Mouse (Mus musculus): ENCODE measurements at regions not wholly inside any gene's neighbourhood (a gene's known extent, or its start where the extent isn't known, plus 50 kb on each side); places are given as distances from the start of the nearest gene placed in this dataset.

- ATAC-seq (replicated peaks; ENCODE audit: insufficient number of reproducible peaks, low FRiP score, low TSS enrichment): no peak
- WGBS (ENCODE audit: insufficient replicate concordance): 49% methylated on average over 3 of the region's 3 CpGs
- H3K4me1 ChIP-seq (ENCODE audit: control insufficient read depth, insufficient read depth, low read length): peaks cover 12% of the 10 kb centered on the region
Observed at GRCm38 (mm10) chr1:61146222-61146723, 168.5 kb downstream of the Icos start.

GRCm38 (mm10) chr1:61151742-61152141 is 174.0 kb downstream of the Icos start:
- no peak overlapping the region for H3K9ac ChIP-seq (ENCODE audit: low read depth, low read length)
- no peaks in the 10 kb centered on the region for H3K4me1 ChIP-seq (ENCODE audit: control insufficient read depth, insufficient read depth, low read length)
- no peak overlapping the region for H3K4me2 ChIP-seq
- H3K9me3 ChIP-seq (replicated peaks; ENCODE audit: control insufficient read depth, low read length): no peaks in the 10 kb centered on the region
- no peak overlapping the region for H3K4me3 ChIP-seq (ENCODE audit: low read depth, low read length)
- no peaks in the 10 kb centered on the region for H3K27me3 ChIP-seq (ENCODE audit: control insufficient read depth, insufficient read depth, low read length)
- 43% methylated on average over 2 of the region's 2 CpGs for WGBS (ENCODE audit: insufficient replicate concordance)
- H3K27ac ChIP-seq (ENCODE audit: low read depth, low read length): no peak overlapping the region
- H3K36me3 ChIP-seq (ENCODE audit: control insufficient read depth, insufficient read depth, low read length): no peaks in the 10 kb centered on the region
- no peak for ATAC-seq (replicated peaks; ENCODE audit: insufficient number of reproducible peaks, low FRiP score, low TSS enrichment)

More at GRCm38 (mm10) chr1:61146222-61146723, 168.5 kb downstream of the Icos start:
- no peak overlapping the region for H3K4me2 ChIP-seq
- H3K9ac ChIP-seq (ENCODE audit: low read depth, low read length): no peak overlapping the region
- no peaks in the 10 kb centered on the region for H3K9me3 ChIP-seq (replicated peaks; ENCODE audit: control insufficient read depth, low read length)
- no peaks in the 10 kb centered on the region for H3K36me3 ChIP-seq (ENCODE audit: control insufficient read depth, insufficient read depth, low read length)
- no peak overlapping the region for H3K4me3 ChIP-seq (ENCODE audit: low read depth, low read length)
- H3K27me3 ChIP-seq (ENCODE audit: control insufficient read depth, insufficient read depth, low read length): no peaks in the 10 kb centered on the region
- no peak overlapping the region for H3K27ac ChIP-seq (ENCODE audit: low read depth, low read length)

- 77% methylated on average over 5 of the region's 5 CpGs for WGBS (ENCODE audit: insufficient replicate concordance)
- no peaks in the 10 kb centered on the region for H3K9me3 ChIP-seq (replicated peaks; ENCODE audit: control insufficient read depth, low read length)
- no peaks in the 10 kb centered on the region for H3K27me3 ChIP-seq (ENCODE audit: control insufficient read depth, insufficient read depth, low read length)
- H3K4me3 ChIP-seq (ENCODE audit: low read depth, low read length): no peak overlapping the region
- no peak overlapping the region for H3K4me2 ChIP-seq
- ATAC-seq (replicated peaks; ENCODE audit: insufficient number of reproducible peaks, low FRiP score, low TSS enrichment): no peak
- H3K27ac ChIP-seq (ENCODE audit: low read depth, low read length): no peak overlapping the region
- no peak overlapping the region for H3K9ac ChIP-seq (ENCODE audit: low read depth, low read length)
- H3K4me1 ChIP-seq (ENCODE audit: control insufficient read depth, insufficient read depth, low read length): no peaks in the 10 kb centered on the region
- H3K36me3 ChIP-seq (ENCODE audit: control insufficient read depth, insufficient read depth, low read length): no peaks in the 10 kb centered on the region
Observed at GRCm38 (mm10) chr1:61152157-61152556, 174.4 kb downstream of the Icos start.

GRCm38 (mm10) chr1:61154216-61154615 is 176.5 kb downstream of the Icos start:
- H3K4me1 ChIP-seq (ENCODE audit: control insufficient read depth, insufficient read depth, low read length): no peaks in the 10 kb centered on the region
- H3K9ac ChIP-seq (ENCODE audit: low read depth, low read length): no peak overlapping the region
- H3K27me3 ChIP-seq (ENCODE audit: control insufficient read depth, insufficient read depth, low read length): no peaks in the 10 kb centered on the region; the same call in 1 of the 2 replicates
- no peaks in the 10 kb centered on the region for H3K36me3 ChIP-seq (ENCODE audit: control insufficient read depth, insufficient read depth, low read length)
- no peak for ATAC-seq (replicated peaks; ENCODE audit: insufficient number of reproducible peaks, low FRiP score, low TSS enrichment)
- H3K9me3 ChIP-seq (replicated peaks; ENCODE audit: control insufficient read depth, low read length): no peaks in the 10 kb centered on the region
- WGBS (ENCODE audit: insufficient replicate concordance): 87% methylated on average over 3 of the region's 3 CpGs
- no peak overlapping the region for H3K27ac ChIP-seq (ENCODE audit: low read depth, low read length)
- no peak overlapping the region for H3K4me2 ChIP-seq
- no peak overlapping the region for H3K4me3 ChIP-seq (ENCODE audit: low read depth, low read length)

- Histone ChIP-seq H3K9me3 (replicated peaks; ENCODE audit: control insufficient read depth, low read length) (no peaks in the 10 kb centered on the region), H3K27ac (ENCODE audit: low read depth, low read length) (no peak overlapping the region), H3K4me2 (no peak overlapping the region), H3K27me3 (ENCODE audit: control insufficient read depth, insufficient read depth, low read length) (no peaks in the 10 kb centered on the region; the same call in 1 of the 2 replicates), H3K9ac (ENCODE audit: low read depth, low read length) (no peak overlapping the region), H3K4me1 (ENCODE audit: control insufficient read depth, insufficient read depth, low read length) (no peaks in the 10 kb centered on the region), H3K4me3 (ENCODE audit: low read depth, low read length) (no peak overlapping the region), H3K36me3 (ENCODE audit: control insufficient read depth, insufficient read depth, low read length) (no peaks in the 10 kb centered on the region)
- 71% methylated on average over 4 of the region's 4 CpGs for WGBS (ENCODE audit: insufficient replicate concordance)
- ATAC-seq (replicated peaks; ENCODE audit: insufficient number of reproducible peaks, low FRiP score, low TSS enrichment): no peak
Observed at GRCm38 (mm10) chr1:61157271-61157670, 179.5 kb downstream of the Icos start.

DNA sequence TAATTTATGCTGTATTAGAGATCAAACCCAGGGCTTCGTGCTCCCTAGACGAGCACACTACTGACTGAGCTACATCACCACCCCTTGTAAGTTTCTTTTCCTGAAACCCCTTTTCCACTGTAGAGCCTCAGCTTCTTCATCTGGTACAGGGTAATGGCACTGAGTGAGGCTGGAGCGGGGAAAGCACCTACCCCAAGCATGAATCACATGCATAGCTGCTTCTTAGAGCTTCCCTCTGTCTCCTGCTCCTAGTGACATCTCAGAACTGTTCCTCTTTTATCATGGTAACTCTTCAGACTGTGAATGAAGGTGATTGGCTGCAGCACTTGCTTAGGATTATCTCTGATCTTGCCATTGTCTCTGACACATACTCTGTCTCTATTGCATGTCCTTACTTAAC is 182.8 kb downstream of the Icos start:
- Histone ChIP-seq H3K9ac (ENCODE audit: low read depth, low read length) (no peak overlapping the region), H3K9me3 (replicated peaks; ENCODE audit: control insufficient read depth, low read length) (no peaks in the 10 kb centered on the region), H3K4me1 (ENCODE audit: control insufficient read depth, insufficient read depth, low read length) (no peaks in the 10 kb centered on the region), H3K4me3 (ENCODE audit: low read depth, low read length) (no peak overlapping the region), H3K4me2 (no peak overlapping the region), H3K27ac (ENCODE audit: low read depth, low read length) (no peak overlapping the region), H3K36me3 (ENCODE audit: control insufficient read depth, insufficient read depth, low read length) (no peaks in the 10 kb centered on the region), H3K27me3 (ENCODE audit: control insufficient read depth, insufficient read depth, low read length) (no peaks in the 10 kb centered on the region; the same call in 1 of the 2 replicates)
- 80% methylated on average over 3 of the region's 3 CpGs for WGBS (ENCODE audit: insufficient replicate concordance)
- no peak for ATAC-seq (replicated peaks; ENCODE audit: insufficient number of reproducible peaks, low FRiP score, low TSS enrichment)

DNA sequence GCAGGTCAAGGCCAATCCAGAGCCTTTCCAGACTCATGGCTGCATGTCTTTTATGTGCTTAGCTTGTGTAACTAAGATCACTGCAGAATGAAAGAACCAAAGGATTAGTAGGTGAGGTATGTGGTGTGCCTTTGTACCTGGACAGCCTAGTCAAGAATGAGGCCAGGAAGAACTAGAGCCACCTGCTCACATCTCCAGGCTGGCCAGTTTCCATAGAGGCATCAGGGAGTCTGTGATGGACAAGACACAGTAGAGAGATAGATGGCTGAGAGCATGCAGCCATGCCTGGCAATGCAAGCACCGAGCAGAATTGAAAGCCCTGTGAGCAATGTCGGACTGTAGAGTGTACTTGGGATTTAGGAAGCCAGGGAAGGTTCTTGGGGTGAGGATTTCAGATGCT is 186.5 kb downstream of the Icos start:
- no peaks in the 10 kb centered on the region for H3K9me3 ChIP-seq (replicated peaks; ENCODE audit: control insufficient read depth, low read length)
- no peak overlapping the region for H3K4me2 ChIP-seq
- no peaks in the 10 kb centered on the region for H3K4me1 ChIP-seq (ENCODE audit: control insufficient read depth, insufficient read depth, low read length)
- no peak for ATAC-seq (replicated peaks; ENCODE audit: insufficient number of reproducible peaks, low FRiP score, low TSS enrichment)
- no peaks in the 10 kb centered on the region; the same call in 1 of the 2 replicates for H3K27me3 ChIP-seq (ENCODE audit: control insufficient read depth, insufficient read depth, low read length)
- no peak overlapping the region for H3K27ac ChIP-seq (ENCODE audit: low read depth, low read length)
- 86% methylated on average over 2 of the region's 2 CpGs for WGBS (ENCODE audit: insufficient replicate concordance)
- H3K9ac ChIP-seq (ENCODE audit: low read depth, low read length): no peak overlapping the region
- no peaks in the 10 kb centered on the region for H3K36me3 ChIP-seq (ENCODE audit: control insufficient read depth, insufficient read depth, low read length)
- no peak overlapping the region for H3K4me3 ChIP-seq (ENCODE audit: low read depth, low read length)

DNA sequence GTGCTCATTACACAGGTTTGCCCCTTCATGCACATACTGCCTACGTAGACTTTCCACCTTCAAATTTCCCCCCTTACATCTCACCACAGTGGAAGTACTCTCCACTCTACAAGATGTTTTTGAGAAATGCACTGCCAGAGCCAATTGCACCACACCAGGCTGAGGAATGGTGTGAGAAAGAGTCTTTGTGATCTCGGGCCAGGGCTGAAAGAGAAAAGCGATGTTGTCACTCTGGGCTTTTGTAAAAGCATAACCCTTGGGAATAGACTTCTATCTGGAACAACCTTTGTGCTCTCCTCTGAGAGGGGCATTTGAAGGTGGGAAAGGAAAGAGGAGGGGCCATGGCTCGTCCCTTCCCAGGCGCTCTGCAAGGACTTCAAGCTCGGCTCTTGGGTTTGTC is 194.2 kb downstream of the Icos start:
- Histone ChIP-seq H3K27me3 (ENCODE audit: control insufficient read depth, insufficient read depth, low read length) (no peaks in the 10 kb centered on the region), H3K27ac (ENCODE audit: low read depth, low read length) (no peak overlapping the region), H3K4me2 (no peak overlapping the region), H3K9me3 (replicated peaks; ENCODE audit: control insufficient read depth, low read length) (no peaks in the 10 kb centered on the region), H3K4me1 (ENCODE audit: control insufficient read depth, insufficient read depth, low read length) (no peaks in the 10 kb centered on the region), H3K36me3 (ENCODE audit: control insufficient read depth, insufficient read depth, low read length) (no peaks in the 10 kb centered on the region), H3K9ac (ENCODE audit: low read depth, low read length) (no peak overlapping the region), H3K4me3 (ENCODE audit: low read depth, low read length) (no peak overlapping the region)
- ATAC-seq (replicated peaks; ENCODE audit: insufficient number of reproducible peaks, low FRiP score, low TSS enrichment): no peak
- WGBS (ENCODE audit: insufficient replicate concordance): 85% methylated on average over 6 of the region's 6 CpGs

DNA sequence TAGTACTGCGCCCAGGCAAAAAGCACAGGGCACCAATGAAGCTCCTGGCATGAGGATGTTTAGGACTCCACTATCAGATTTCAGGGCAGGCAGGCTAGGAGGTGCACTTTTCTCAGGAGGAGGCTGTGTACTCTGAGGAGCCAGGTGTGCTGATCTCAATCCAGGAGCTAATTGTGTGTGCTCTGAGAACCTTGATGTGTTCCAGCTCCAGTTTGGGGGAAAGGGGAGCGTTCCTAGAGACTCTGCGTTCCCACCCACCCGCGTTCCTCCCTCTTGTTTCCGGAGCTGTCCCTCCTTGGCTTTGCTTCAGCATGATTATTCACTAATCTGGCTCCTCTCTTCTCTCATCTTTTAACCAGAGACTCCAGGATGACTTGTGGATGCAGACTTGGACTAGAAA is 195.2 kb downstream of the Icos start:
- no peaks in the 10 kb centered on the region for H3K36me3 ChIP-seq (ENCODE audit: control insufficient read depth, insufficient read depth, low read length)
- H3K9me3 ChIP-seq (replicated peaks; ENCODE audit: control insufficient read depth, low read length): no peaks in the 10 kb centered on the region
- H3K27ac ChIP-seq (ENCODE audit: low read depth, low read length): no peak overlapping the region
- no peaks in the 10 kb centered on the region for H3K27me3 ChIP-seq (ENCODE audit: control insufficient read depth, insufficient read depth, low read length)
- H3K4me3 ChIP-seq (ENCODE audit: low read depth, low read length): no peak overlapping the region
- H3K4me2 ChIP-seq: no peak overlapping the region
- H3K9ac ChIP-seq (ENCODE audit: low read depth, low read length): no peak overlapping the region
- WGBS (ENCODE audit: insufficient replicate concordance): 77% methylated on average over 6 of the region's 6 CpGs
- ATAC-seq (replicated peaks; ENCODE audit: insufficient number of reproducible peaks, low FRiP score, low TSS enrichment): no peak
- no peaks in the 10 kb centered on the region for H3K4me1 ChIP-seq (ENCODE audit: control insufficient read depth, insufficient read depth, low read length)
